Mouse (Mus musculus): ENCODE measurements around the gene Gnb1l.

The Gnb1l gene

GRCm38 (mm10) chr16:18551604-18552003 lies 53.1 kb downstream of the Gnb1l start:
- DNase-seq = no peak

- DNase-seq = peak in 1 of 2 experiments; percentile 22
Measured at GRCm38 (mm10) chr16:18552106-18552710, 53.7 kb downstream of the Gnb1l start.

- DNase-seq = no peak
Measured at GRCm38 (mm10) chr16:18554721-18555120, 56.2 kb downstream of the Gnb1l start.

- no peak for DNase-seq
Measured at GRCm38 (mm10) chr16:18555235-18555935, 56.9 kb downstream of the Gnb1l start.

GRCm38 (mm10) chr16:18556461-18556860 lies 57.9 kb downstream of the Gnb1l start:
- DNase-seq = no peak

- no peak for DNase-seq
Measured at GRCm38 (mm10) chr16:18564472-18564871, 66.0 kb downstream of the Gnb1l start.

GRCm38 (mm10) chr16:18568599-18568998 lies 70.1 kb downstream of the Gnb1l start:
- no peak for DNase-seq

- DNase-seq = no peak
Measured at GRCm38 (mm10) chr16:18574196-18574595, 75.7 kb downstream of the Gnb1l start.

- DNase-seq = no peak
Measured at GRCm38 (mm10) chr16:18577071-18577470, 78.6 kb downstream of the Gnb1l start.

- DNase-seq = no peak
Measured at GRCm38 (mm10) chr16:18577599-18578160, 79.2 kb downstream of the Gnb1l start.

- DNase-seq = no peak
Measured at GRCm38 (mm10) chr16:18580389-18580788, 81.9 kb downstream of the Gnb1l start.

- DNase-seq = no peak
Measured at GRCm38 (mm10) chr16:18581050-18581622, 82.6 kb downstream of the Gnb1l start.

- peak in 1 of 2 experiments; percentile 10 for DNase-seq
Measured at GRCm38 (mm10) chr16:18581623-18582205, 83.2 kb downstream of the Gnb1l start.

GRCm38 (mm10) chr16:18582426-18583148 lies 84.1 kb downstream of the Gnb1l start:
- DNase-seq = no peak

GRCm38 (mm10) chr16:18583169-18583568 lies 84.7 kb downstream of the Gnb1l start:
- no peak for DNase-seq

GRCm38 (mm10) chr16:18583673-18584357 lies 85.3 kb downstream of the Gnb1l start:
- DNase-seq = no peak

GRCm38 (mm10) chr16:18584901-18585510 lies 86.5 kb downstream of the Gnb1l start:
- no peak for DNase-seq

GRCm38 (mm10) chr16:18585676-18586075 lies 87.2 kb downstream of the Gnb1l start:
- no peak for DNase-seq

- no peak for DNase-seq
Measured at GRCm38 (mm10) chr16:18586076-18586905, 87.8 kb downstream of the Gnb1l start.

GRCm38 (mm10) chr16:18586906-18587546 lies 88.5 kb downstream of the Gnb1l start:
- DNase-seq = no peak
